Comparison of ENCODE assay signal across 13 mouse cellular contexts in the genomic region with DNA sequence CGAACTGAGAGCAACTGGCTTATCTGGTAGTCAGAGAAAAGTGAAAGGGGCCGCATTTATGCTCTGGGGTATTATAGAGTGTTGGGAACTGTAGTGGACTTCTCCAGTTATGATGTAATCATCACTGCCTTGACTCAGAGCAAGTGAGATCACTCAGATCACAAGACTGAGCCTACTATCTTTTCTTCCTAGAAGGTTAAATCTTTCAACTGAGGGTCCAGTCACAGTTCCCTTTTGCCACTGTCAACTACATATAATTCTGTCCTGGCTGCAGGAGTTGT.
"Had no signal": no experiment of that assay in that cellular context is flagged by ENCODE, and none has a peak within 500 bp of the region (broad histone marks: within the 10 kb centered on the region; RNA-seq: fewer than 3 reads in every experiment).

No protein-coding gene starts in this region.

- H3K27ac ChIP-seq: kidney, embryonic 15.5 days; left cerebral cortex, adult 2 months; limb, embryonic 15.5 days; liver, embryonic 12.5 days; midbrain, embryonic 12.5 days; neural tube, embryonic 13.5 days had no signal

- H3K27me3 ChIP-seq: kidney, embryonic 15.5 days; limb, embryonic 15.5 days; liver, embryonic 12.5 days; neural tube, embryonic 13.5 days had no signal

- H3K9me3 ChIP-seq: kidney, embryonic 15.5 days; limb, embryonic 15.5 days; liver, embryonic 12.5 days; megakaryocyte, embryonic 14.5 days; midbrain, embryonic 12.5 days; neural tube, embryonic 13.5 days had no signal

- DNase-seq: kidney, adult 2 months; kidney, postnatal 14 days; retina, postnatal 1 day; right cerebral cortex, postnatal 4 days; thymus, postnatal 4 days had no signal

- H3K4me3 ChIP-seq: kidney, embryonic 15.5 days; left cerebral cortex, adult 2 months; limb, embryonic 15.5 days; liver, embryonic 12.5 days; megakaryocyte, embryonic 14.5 days; midbrain, embryonic 12.5 days; neural tube, embryonic 13.5 days had no signal

- ATAC-seq: liver, embryonic 12.5 days; midbrain, embryonic 16.5 days had no signal

- H3K9ac ChIP-seq: kidney, embryonic 15.5 days; limb, embryonic 15.5 days; liver, embryonic 12.5 days; midbrain, embryonic 12.5 days; neural tube, embryonic 13.5 days had no signal

- H3K36me3 ChIP-seq: kidney, embryonic 15.5 days; limb, embryonic 15.5 days; liver, embryonic 12.5 days; midbrain, embryonic 12.5 days; neural tube, embryonic 13.5 days had no signal

- H3K4me2 ChIP-seq: kidney, embryonic 15.5 days; limb, embryonic 15.5 days; liver, embryonic 12.5 days; midbrain, embryonic 12.5 days; neural tube, embryonic 13.5 days had no signal
